Mouse (Mus musculus) lung, adult 2 months (tissue): ENCODE results near the gene Gm42742.

Experiments used
- CTCF ChIP-seq: fragments of 200-500 bp; IDR thresholded peaks from 2 replicates; pipeline ENCODE4 v1.5.1; 2011; ENCODE audit warnings: mild to moderate bottlenecking, low read length, control low read depth; ENCODE audit not compliant: insufficient read depth
- POLR2A ChIP-seq: fragments of 200-500 bp; IDR thresholded peaks from 2 replicates; pipeline ENCODE4 v1.6.1; 2011; ENCODE audit warnings: low read depth, mild to moderate bottlenecking, control low read depth, low read length, borderline replicate concordance; ENCODE audit errors: extremely low read depth

GRCm38 (mm10) chr7:126978841-126979240 lies 42.1 kb downstream of the Gm42742 start:
- TF ChIP-seq CTCF (no peak), POLR2A (no peak)
